Mouse (Mus musculus) embryonic facial prominence, embryonic 15.5 days (tissue): ENCODE measurements around the gene Hist1h3d. TPM values are rescaled to one million over a fixed set of nuclear protein-coding genes. Genes with fewer than 3 reads are reported as not detected.
"Not testable (repeated sequence)": the region's sequence is repeated elsewhere in the genome, so short reads cannot be mapped to it uniquely, and the experiment has no call there.

Source experiments
- ATAC-seq: fragments of 200-750 bp; cut with Nextera tagmentation; 2 replicates; pipeline ENCODE4 v1.8.0; 2017; ENCODE audit warnings: low read depth, moderate TSS enrichment; ENCODE audit not compliant: insufficient number of reproducible peaks, low FRiP score, low TSS enrichment
- H3K27ac ChIP-seq: fragments of 300-500 bp; sonication (generic); replicated peaks from 2 replicates; pipeline ENCODE4 v1.5.1; 2015; ENCODE audit warnings: mild to moderate bottlenecking, inconsistent platforms
- H3K27me3 ChIP-seq: fragments of 300-500 bp; sonication (generic); 2 replicates; pipeline ENCODE4 v1.6.1; 2015; ENCODE audit warnings: inconsistent platforms
- H3K36me3 ChIP-seq: fragments of 300-500 bp; sonication (generic); 2 replicates; pipeline ENCODE4 v1.6.1; 2015; ENCODE audit warnings: mild to moderate bottlenecking, inconsistent platforms
- H3K4me1 ChIP-seq: fragments of 300-500 bp; sonication (generic); 2 replicates; pipeline ENCODE4 v1.6.1; 2015; ENCODE audit warnings: inconsistent platforms
- H3K4me2 ChIP-seq: fragments of 300-500 bp; sonication (generic); replicated peaks from 2 replicates; pipeline ENCODE4 v1.6.1; 2015; ENCODE audit warnings: mild to moderate bottlenecking, inconsistent platforms
- H3K4me3 ChIP-seq: fragments of 300-500 bp; sonication (generic); replicated peaks from 2 replicates; pipeline ENCODE4 v1.5.1; 2015; ENCODE audit warnings: mild to moderate bottlenecking, inconsistent platforms
- H3K9ac ChIP-seq: fragments of 300-500 bp; sonication (generic); 2 replicates; pipeline ENCODE4 v1.6.1; 2015; ENCODE audit warnings: inconsistent platforms
- H3K9me3 ChIP-seq: fragments of 300-500 bp; sonication (generic); replicated peaks from 2 replicates; pipeline ENCODE4 v1.6.1; 2016; ENCODE audit warnings: inconsistent platforms
- WGBS: fragments of 180-500 bp; shearing (Covaris S2); methylation state at CpG from one replicate; pipeline ENCODE4 v1.1.7; 2015; 5-methylcytosine and 5-hydroxymethylcytosine counted together
- polyA plus RNA-seq: library from polyadenylated mRNA; unstranded; fragments of >200 nt; fragmentation: Nextera tagmentation; extraction: Ambion mirVana; gene quantifications from 2 replicates; pipeline ENCODE4 v1.2.1, GENCODE M21; 2015

The Hist1h3d gene
- polyA plus RNA-seq, 1 experiment from 2014 or later: 5.0 TPM

DNA sequence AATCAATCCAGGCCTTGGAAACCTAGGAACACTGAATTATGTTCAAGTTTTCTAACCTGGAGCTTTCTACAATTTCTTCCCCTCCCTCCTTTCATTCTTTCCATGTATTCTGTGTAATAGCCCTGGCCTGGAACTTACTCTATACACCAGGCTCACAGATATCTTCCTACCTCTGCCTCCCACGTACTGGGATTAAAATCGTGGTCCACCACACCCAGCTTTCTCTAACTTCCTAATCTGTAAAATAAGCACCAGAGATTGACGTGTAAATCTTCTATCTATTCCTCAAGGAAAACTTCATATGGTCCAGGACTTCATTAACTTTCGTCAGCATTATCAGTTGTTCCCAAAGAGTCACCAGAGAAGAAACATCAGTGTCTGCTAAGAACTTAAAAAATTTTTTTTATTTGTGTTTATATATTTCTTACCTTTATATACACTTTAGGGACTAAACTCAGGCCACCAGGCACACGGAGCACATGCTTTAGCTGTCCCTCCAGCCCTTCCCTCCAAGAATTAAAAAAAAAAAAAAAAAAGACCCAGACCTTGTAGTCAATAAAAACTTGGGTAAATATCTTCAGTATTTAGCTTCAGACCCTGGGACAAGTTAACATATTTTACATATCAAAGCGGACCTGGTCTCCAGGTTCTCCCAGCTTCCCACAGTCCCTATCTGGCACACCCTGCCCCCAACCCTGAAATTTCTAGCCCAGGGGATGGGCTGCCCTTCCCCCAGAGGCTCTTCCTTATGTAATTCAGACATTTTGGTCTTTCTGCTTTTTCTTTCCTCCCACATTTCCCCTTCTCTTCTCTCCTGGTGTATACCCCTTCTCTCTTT, 6.9 kb downstream of the Hist1h3d start:
- Histone ChIP-seq H3K36me3 (no peaks in the 10 kb centered on the region), H3K27me3 (no peaks in the 10 kb centered on the region), H3K27ac (peak overlapping the region; percentile 97), H3K4me3 (peak overlapping the region; percentile 53), H3K9me3 (no peaks in the 10 kb centered on the region), H3K9ac (peak overlapping the region; percentile 31; the same call in 1 of the 2 replicates), H3K4me1 (peaks cover 29% of the 10 kb centered on the region), H3K4me2 (peak overlapping the region; percentile 59)
- ATAC-seq: no peak
- 6% methylated on average over 6 of the region's 6 CpGs for WGBS

DNA sequence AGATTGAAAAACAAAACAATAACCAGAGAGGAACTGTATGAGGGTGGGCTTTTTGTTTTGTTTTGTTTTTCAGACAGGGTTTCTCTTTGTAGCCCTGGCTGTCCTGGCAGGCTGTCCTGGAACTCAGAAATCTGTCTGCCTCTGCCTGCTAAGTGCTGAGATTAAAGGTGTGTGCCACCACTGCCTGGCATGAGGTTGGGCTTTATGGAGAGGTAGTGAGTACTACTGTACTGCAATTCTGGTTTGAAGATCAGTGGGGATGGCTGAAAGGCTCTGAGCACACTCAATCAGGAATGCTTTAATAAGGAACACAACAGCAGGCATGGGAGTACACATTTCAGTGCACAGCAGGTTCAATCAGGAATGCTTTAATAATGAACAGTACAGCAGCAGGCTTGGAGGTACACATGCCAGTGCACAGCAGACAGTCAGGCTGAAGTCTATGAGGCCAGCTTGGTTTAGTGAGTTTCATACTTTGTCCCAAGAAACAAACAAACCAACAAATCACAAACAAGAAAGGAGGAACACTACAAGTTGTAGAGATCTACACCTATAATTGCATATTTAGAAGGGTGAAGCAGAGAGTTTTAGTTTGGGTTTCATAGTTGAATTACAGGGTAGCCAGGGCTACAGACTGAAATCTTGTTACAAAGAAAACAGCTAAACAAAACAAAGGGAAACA, 8.0 kb downstream of the Hist1h3d start:
- Histone ChIP-seq H3K27ac (peak overlapping the region; percentile 97), H3K27me3 (no peaks in the 10 kb centered on the region), H3K9me3 (no peaks in the 10 kb centered on the region), H3K36me3 (no peaks in the 10 kb centered on the region), H3K9ac (no peak overlapping the region), H3K4me3 (0 out of 2 replicates have a peak overlapping the region, but pooled peaks have one; percentile 1), H3K4me1 (peaks cover 29% of the 10 kb centered on the region), H3K4me2 (0 out of 2 replicates have a peak overlapping the region, but pooled peaks have one; percentile 10)
- ATAC-seq: no peak

DNA sequence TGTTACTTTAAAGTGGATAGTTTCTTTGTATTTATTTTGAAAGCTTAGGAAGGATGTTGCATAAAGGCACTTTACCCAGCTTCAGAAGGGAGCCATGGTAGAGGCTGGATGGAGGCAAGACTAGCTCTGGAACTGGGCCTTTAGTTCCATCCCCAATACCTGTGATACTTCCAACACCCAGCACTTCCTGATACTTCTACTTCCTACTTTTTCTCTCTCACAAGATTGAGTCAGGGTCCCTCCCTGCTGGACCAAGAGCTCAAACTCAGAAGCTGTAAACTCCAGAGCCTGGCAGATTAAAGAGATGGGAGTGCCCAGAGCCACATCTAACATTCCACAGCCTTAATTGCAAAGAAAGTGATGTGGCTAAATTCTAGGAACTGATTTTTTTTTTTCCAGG, 8.8 kb downstream of the Hist1h3d start:
- no peak for ATAC-seq
- Histone ChIP-seq H3K4me2 (peak overlapping the region; percentile 72), H3K9me3 (no peaks in the 10 kb centered on the region)

DNA sequence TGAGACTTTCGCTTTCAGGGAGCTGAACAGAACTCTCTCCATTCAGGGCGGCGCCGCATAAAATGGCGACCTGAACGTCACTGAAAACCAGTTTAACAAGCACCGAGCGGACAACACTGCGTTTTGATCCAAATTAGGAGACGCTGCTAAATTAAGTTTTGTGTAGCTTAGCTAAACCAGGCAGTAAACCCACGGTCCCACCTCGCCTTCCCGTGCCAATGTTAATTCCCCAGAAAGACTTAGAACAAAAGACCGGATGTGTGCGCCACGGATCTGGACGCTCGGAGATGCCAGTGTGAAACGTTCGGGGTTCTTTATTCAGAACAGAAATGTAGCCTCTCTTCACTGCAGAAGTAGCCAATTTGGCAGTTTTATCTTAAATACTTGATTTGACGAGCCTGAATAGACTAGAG, 9.5 kb downstream of the Hist1h3d start:
- Histone ChIP-seq H3K4me2 (peak overlapping the region; percentile 72), H3K4me1 (peaks cover 29% of the 10 kb centered on the region), H3K9me3 (no peaks in the 10 kb centered on the region), H3K36me3 (no peaks in the 10 kb centered on the region), H3K4me3 (peak overlapping the region; percentile 50), H3K27ac (peak overlapping the region; percentile 97), H3K9ac (peak overlapping the region; percentile 52), H3K27me3 (no peaks in the 10 kb centered on the region)
- under 1% methylated on average over 21 of the region's 21 CpGs for WGBS
- ATAC-seq: no peak

More for the DNA sequence above, 8.8 kb downstream of the Hist1h3d start:
- peak overlapping the region; percentile 50 for H3K4me3 ChIP-seq
- H3K4me1 ChIP-seq: peaks cover 29% of the 10 kb centered on the region
- peak overlapping the region; percentile 97 for H3K27ac ChIP-seq
- H3K27me3 ChIP-seq: no peaks in the 10 kb centered on the region
- no peak overlapping the region for H3K9ac ChIP-seq
- H3K36me3 ChIP-seq: no peaks in the 10 kb centered on the region

DNA sequence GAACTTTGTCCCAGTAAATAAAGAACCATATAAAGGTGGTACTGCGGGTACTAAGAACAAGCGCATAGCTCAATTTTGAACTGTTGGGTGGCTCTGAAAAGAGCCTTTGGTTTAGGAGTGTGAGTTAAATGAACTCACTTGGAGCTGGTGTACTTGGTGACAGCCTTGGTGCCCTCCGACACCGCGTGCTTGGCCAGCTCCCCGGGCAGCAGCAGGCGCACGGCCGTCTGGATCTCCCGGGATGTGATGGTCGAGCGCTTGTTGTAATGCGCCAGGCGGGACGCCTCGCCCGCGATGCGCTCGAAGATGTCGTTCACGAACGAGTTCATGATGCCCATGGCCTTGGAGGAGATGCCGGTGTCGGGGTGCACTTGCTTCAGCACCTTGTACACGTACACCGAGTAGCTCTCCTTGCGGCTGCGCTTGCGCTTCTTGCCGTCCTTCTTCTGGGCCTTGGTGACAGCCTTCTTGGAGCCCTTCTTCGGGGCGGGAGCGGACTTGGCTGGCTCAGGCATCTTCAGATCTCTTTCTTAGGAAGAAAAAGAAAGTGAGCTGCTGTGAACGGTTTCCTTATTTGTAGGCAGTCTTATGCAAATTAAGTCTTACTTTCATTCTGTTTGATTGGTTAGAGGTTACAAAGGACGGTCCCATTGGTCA, 10.0 kb downstream of the Hist1h3d start:
- H3K4me3 ChIP-seq: peak overlapping the region; percentile 50
- H3K4me2 ChIP-seq: peak overlapping the region; percentile 72
- not testable (repeated sequence) for H3K27me3 ChIP-seq, H3K36me3 ChIP-seq, H3K9me3 ChIP-seq
- ATAC-seq: peak; percentile 88
- under 1% methylated on average over 21 of the region's 36 CpGs for WGBS
- peak overlapping the region; percentile 52 for H3K9ac ChIP-seq
- peaks cover 29% of the 10 kb centered on the region for H3K4me1 ChIP-seq
- peak overlapping the region; percentile 97 for H3K27ac ChIP-seq

DNA sequence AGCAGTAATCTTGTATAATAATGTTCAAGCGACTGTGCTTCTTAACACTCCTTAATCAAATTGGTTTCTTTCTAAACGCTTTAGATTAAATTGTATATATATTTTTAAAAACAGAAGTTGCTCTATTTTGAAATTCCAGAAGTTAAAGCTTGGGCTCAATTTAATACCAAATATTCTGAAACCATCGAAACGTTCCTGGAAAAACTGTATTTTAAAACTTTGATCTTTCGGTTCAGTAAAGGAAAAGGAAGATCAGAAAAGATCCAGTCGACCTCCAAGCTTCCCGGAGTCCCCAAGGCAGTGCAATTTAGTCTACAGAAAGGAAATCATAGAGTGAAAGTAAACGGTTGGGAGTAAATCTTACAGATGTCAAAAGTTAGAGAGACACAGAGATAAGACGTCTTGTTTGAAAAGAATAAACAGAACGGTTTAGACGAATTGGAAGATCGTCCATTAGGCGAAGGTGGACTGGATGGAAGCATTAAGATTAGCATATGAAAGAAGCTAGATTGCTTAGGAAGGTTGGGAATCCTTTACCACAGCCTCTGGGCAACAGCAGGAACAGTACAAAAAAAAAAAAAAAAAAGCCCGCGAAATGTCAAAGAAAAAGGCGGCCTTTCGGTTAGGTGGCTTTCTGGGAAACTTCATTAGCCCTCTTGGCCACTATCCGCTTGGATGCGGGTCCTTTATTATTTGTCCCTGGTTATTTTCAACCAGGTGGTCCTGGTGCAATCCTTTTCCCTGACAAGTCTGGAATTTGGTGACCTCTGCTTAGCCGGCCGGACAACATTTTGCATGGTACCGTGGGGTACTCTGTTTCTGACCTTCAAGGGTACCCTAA, 10.8 kb downstream of the Hist1h3d start:
- H3K4me2 ChIP-seq: peak overlapping the region; percentile 72
- no peak for ATAC-seq
- no peaks in the 10 kb centered on the region for H3K9me3 ChIP-seq
- H3K36me3 ChIP-seq: no peaks in the 10 kb centered on the region
- H3K27me3 ChIP-seq: no peaks in the 10 kb centered on the region
- peak overlapping the region; percentile 50 for H3K4me3 ChIP-seq
- WGBS: 2% methylated on average over 22 of the region's 22 CpGs
- peak overlapping the region; percentile 91 for H3K27ac ChIP-seq
- peak overlapping the region; percentile 42 for H3K9ac ChIP-seq
- peaks cover 25% of the 10 kb centered on the region for H3K4me1 ChIP-seq

DNA sequence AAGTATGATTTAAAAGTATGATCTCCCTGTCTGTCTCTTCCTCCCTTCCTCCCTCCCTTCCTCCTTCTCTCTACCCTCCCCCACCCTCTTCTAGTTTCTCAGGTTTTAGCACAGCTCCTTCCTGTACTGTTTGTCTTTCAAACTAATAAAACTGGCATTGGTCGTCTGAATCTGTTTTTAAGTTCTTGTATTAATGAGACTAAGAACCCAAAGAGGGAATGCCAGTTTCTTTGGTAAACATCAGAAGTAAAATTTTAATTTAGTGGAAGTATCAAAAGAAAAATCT, 11.3 kb downstream of the Hist1h3d start:
- Histone ChIP-seq H3K36me3 (no peaks in the 10 kb centered on the region), H3K27ac (peak overlapping the region; percentile 91), H3K4me1 (peaks cover 24% of the 10 kb centered on the region), H3K4me3 (peak overlapping the region; percentile 50), H3K9me3 (no peaks in the 10 kb centered on the region), H3K4me2 (peak overlapping the region; percentile 72), H3K27me3 (no peaks in the 10 kb centered on the region), H3K9ac (peak overlapping the region; percentile 42)
- 5% methylated on average over 1 of the region's 1 CpGs for WGBS
- ATAC-seq: no peak

DNA sequence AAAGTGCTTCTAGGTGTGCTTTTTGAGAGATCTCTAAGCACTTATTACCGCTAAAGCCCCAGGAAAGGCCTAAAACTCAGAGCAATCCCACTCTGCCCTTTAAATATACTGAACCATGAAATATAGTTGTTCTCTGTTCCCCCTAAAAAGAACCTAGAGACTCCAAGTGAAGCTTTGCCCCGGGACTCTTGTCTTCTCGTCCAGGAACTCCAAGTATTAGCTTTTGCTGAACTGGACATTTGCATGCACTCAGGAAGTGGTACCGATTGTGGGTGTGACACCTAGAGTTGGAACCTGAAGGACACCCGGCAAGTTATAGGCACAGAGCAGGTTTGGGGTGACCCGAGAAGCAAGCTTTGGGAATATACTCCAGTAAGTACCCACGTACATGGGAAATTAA, 15.6 kb downstream of the Hist1h3d start:
- no peak overlapping the region for H3K4me2 ChIP-seq
- H3K4me3 ChIP-seq: no peak overlapping the region
- 91% methylated on average over 7 of the region's 7 CpGs for WGBS
- H3K9me3 ChIP-seq: no peaks in the 10 kb centered on the region
- H3K27ac ChIP-seq: no peak overlapping the region
- H3K36me3 ChIP-seq: no peaks in the 10 kb centered on the region
- peaks cover 3% of the 10 kb centered on the region; the same call in 1 of the 2 replicates for H3K4me1 ChIP-seq
- H3K27me3 ChIP-seq: no peaks in the 10 kb centered on the region
- no peak for ATAC-seq
- H3K9ac ChIP-seq: no peak overlapping the region

DNA sequence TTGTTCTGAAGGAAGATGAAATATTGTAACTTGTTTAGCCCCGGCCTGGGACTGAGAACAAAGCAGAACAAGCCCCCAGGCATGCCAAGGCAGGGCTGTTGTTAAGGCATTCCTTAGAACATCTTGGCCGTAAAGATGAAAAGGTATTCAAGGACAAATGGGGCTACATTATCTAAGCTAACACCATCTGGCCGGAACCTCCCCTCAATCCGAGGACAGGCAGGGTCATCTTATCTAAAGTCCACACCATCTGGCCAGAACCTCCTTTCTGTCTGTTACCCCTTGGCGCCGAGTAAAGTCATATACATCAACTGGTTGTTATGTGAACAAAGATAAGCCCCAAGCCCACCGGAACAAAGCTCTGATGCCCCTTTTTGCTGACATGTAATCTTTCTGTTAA, 16.3 kb downstream of the Hist1h3d start:
- 82% methylated on average over 7 of the region's 7 CpGs for WGBS
- not testable (repeated sequence) for H3K4me3 ChIP-seq, H3K9me3 ChIP-seq, H3K4me2 ChIP-seq, H3K27me3 ChIP-seq, H3K27ac ChIP-seq, ATAC-seq, H3K36me3 ChIP-seq, H3K9ac ChIP-seq, H3K4me1 ChIP-seq

DNA sequence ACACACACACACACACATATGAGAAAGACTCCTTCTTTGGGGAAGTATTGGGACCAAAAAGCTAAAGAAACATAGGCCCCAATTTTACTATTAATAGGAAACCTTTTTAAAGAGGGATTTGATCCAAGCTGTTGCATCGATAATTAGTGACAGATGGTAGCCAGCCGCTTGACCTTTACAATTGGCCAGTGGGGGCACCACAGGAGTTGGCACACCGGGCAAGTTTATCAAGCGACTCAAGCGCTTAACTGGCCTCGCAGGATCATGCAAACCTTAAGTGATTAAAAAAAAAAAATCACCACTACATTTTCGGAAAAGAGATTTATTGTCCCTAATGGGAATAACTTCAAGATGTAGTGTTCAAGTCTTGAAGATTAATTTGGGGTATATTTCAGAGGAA, 17.1 kb downstream of the Hist1h3d start:
- no peaks in the 10 kb centered on the region for H3K9me3 ChIP-seq
- H3K9ac ChIP-seq: no peak overlapping the region
- H3K4me2 ChIP-seq: no peak overlapping the region
- H3K4me3 ChIP-seq: no peak overlapping the region
- ATAC-seq: no peak
- no peaks in the 10 kb centered on the region for H3K27me3 ChIP-seq
- WGBS: 71% methylated on average over 7 of the region's 7 CpGs
- no peaks in the 10 kb centered on the region for H3K4me1 ChIP-seq
- no peak overlapping the region for H3K27ac ChIP-seq
- no peaks in the 10 kb centered on the region for H3K36me3 ChIP-seq
